Mouse (Mus musculus) MEL (cell line): Measurements from ENCODE around the gene Hfe2.

Source experiments
- BHLHE40 ChIP-seq: IDR thresholded peaks from 2 replicates; pipeline ENCODE4 v1.6.1; 2012; ENCODE audit warnings: low read depth, mild to moderate bottlenecking, inconsistent platforms, low read length, improper control_type of control experiment, borderline replicate concordance
- CTCF ChIP-seq, 3 experiments: IDR thresholded peaks in 2 of 3; conservative IDR thresholded peaks in 1 of 3; 2 replicates each; pipeline ENCODE4 v1.5.1; 2011 to 2012; ENCODE audit warnings: low read length in 3 of 3, low read depth in 2 of 3, mild to moderate bottlenecking in 2 of 3, improper control_type of control experiment in 1 of 3, inconsistent platforms in 1 of 3, mixed read lengths in 1 of 3, moderate library complexity in 1 of 3; ENCODE audit not compliant: control insufficient read depth in 1 of 3, insufficient read depth in 1 of 3, poor library complexity in 1 of 3, severe bottlenecking in 1 of 3
- GATA1 ChIP-seq: IDR thresholded peaks from 2 replicates; pipeline ENCODE4 v1.6.1; 2011; ENCODE audit warnings: low read depth, low read length, improper control_type of control experiment
- POLR2A ChIP-seq, 2 experiments: IDR thresholded peaks; 2 replicates each; pipeline ENCODE4 v1.6.1; 2011 to 2012; ENCODE audit warnings: low read length in 2 of 2, mild to moderate bottlenecking in 2 of 2, control low read depth in 1 of 2, improper control_type of control experiment in 1 of 2, low read depth in 1 of 2, moderate library complexity in 1 of 2; ENCODE audit not compliant: control insufficient read depth in 1 of 2, insufficient read depth in 1 of 2, poor library complexity in 1 of 2
- RAD21 ChIP-seq: IDR thresholded peaks from 2 replicates; pipeline ENCODE4 v1.6.1; 2011; ENCODE audit warnings: mild to moderate bottlenecking, low read depth, low read length, improper control_type of control experiment
- SMC3 ChIP-seq: IDR thresholded peaks from 2 replicates; pipeline ENCODE4 v1.6.1; 2011; ENCODE audit warnings: low read depth, low read length, improper control_type of control experiment

DNA sequence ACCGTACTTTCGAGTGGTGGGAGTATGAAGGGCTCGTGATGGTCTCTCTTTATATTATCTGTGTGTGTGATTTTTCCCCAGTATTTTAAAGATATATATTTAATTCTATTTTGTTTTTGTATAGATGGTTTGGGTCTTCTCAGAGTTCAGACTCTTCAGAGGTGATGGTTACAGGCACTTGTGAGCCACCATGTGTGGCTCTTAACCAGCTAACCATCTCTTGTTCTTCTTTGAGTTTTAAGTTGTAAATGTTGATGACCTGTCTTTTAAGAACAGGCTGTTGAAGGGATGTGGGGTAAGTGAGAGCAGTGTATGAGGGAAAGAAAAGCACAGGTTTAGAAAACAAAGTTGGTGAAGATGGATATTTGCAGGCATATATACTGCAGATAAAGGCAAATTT is 30.1 kb upstream of the Hfe2 start:
- no peak for TF ChIP-seq CTCF (IDR thresholded peaks at IDR 0.05 in 2 of 3, conservative IDR thresholded peaks at IDR 0.05 in 1 of 3; ENCODE audit: control insufficient read depth in 1 of 3, insufficient read depth in 1 of 3, low read depth in 2 of 3, low read length in 3 of 3, poor library complexity in 1 of 3, severe bottlenecking in 1 of 3)
- no peak for TF ChIP-seq GATA1
- no peak for TF ChIP-seq BHLHE40
- TF ChIP-seq RAD21 = no peak
- no peak for TF ChIP-seq SMC3
- no peak for TF ChIP-seq POLR2A (IDR thresholded peaks at IDR 0.05; ENCODE audit: control insufficient read depth in 1 of 2, insufficient read depth in 1 of 2, low read depth in 1 of 2, low read length in 2 of 2, poor library complexity in 1 of 2)
